Mouse (Mus musculus): ENCODE measurements at regions not wholly inside any gene's neighbourhood (a gene's known extent, or its start where the extent isn't known, plus 50 kb on each side); places are given as distances from the start of the nearest gene placed in this dataset.

DNA sequence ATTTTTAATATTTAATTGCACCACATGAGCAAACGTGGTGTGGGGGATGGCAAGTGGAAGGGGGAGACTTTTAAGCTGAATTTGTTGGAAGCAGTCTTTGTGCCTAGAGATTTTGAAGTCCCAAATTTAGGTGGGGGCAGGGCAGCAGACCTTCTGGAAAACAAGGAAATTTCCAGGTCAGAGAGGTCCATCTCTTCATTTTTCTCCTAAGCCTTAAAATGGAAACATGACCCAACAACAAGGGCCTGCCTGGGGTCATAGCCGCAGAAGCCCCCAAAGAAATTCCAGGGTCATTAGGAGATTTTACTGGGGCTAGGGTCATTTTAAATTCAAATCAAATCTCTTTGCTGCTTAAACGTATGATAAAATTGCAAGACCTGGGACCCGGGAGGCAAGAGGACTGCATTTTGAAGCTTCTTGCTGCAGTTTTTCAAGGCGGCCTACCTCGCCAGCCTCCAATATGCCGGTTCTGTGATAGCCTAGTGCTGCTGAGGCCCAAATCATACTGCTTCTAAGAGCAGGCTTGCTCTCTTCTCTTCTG, 490.0 kb downstream of the Prss52 start:
- DNase-seq (ENCODE audit: low spot score in 2 of 2): no peak

DNA sequence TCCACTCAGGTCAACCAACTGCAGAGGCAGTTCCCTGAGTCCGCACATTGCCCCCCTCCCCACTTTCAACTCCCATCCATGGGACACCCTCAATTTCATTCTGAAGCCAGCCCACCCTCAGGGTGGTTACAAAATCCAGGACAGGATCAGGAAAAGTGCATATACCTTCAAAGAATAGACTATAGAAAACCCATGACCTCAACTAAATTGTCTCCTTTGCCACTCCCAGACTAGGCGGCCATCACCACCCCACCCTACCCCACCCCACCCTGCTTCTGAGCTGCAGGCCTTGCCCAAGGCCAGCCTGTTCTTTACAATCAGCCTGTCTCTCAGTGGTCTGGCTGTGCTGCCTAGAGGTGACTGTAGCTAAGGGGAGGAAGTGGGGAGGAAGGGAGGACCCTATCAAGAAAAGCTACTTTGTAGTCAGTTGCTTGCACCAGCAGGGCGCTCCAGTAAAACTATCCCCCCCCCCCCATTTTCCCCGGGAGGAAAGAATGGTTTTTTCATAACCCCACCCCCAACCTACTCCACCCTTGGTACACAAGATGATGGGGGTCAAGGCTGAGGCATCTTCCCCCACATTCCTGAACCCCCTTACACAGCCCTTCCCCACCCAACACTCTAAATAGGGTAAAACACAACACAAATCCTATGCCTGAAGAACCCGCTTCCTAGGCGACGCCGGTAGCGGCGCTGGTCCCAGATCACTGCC, 490.9 kb downstream of the Prss52 start:
- no peak for DNase-seq (ENCODE audit: low spot score in 2 of 2)

DNA sequence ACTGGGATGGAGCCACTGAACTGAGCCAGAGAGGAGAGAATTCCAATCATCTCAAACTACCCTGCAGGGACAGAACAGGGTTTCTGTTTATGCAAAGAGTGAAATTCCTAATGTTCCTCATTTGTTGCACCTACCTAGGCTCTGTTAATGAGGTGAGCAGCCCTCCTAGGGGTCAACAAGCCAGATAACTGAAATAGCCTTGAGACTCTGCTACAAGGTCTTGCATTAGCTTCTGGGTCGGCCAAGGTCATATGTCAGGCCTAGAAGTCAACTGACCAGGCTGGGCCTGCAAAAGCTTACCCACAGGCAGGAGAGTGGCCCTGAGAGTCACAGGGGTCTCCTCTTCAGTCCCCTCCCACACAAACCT, 491.4 kb downstream of the Prss52 start:
- no peak for DNase-seq (ENCODE audit: low spot score in 2 of 2)

- no peak for DNase-seq (ENCODE audit: low spot score in 2 of 2)
These were observed 491.8 kb downstream of the Prss52 start for GRCm38 (mm10) chr14:64595891-64596290.

- DNase-seq (ENCODE audit: low spot score in 2 of 2): no peak
These were observed 493.1 kb downstream of the Prss52 start for GRCm38 (mm10) chr14:64597218-64597617.

Data from thymus, postnatal 10 days (tissue).